Mouse (Mus musculus) spleen, adult 18-20 months (tissue): ENCODE data around the gene 9130409I23Rik.
"Not testable (repeated sequence)": the region's sequence is repeated elsewhere in the genome, so short reads cannot be mapped to it uniquely, and the experiment has no call there.

Source experiments
- DNase-seq, 2 experiments: peaks; one replicate each; pipeline ENCODE4 v3.0.0; 2022; ENCODE audit warnings: mixed read lengths in 2 of 2

The 9130409I23Rik gene

DNA sequence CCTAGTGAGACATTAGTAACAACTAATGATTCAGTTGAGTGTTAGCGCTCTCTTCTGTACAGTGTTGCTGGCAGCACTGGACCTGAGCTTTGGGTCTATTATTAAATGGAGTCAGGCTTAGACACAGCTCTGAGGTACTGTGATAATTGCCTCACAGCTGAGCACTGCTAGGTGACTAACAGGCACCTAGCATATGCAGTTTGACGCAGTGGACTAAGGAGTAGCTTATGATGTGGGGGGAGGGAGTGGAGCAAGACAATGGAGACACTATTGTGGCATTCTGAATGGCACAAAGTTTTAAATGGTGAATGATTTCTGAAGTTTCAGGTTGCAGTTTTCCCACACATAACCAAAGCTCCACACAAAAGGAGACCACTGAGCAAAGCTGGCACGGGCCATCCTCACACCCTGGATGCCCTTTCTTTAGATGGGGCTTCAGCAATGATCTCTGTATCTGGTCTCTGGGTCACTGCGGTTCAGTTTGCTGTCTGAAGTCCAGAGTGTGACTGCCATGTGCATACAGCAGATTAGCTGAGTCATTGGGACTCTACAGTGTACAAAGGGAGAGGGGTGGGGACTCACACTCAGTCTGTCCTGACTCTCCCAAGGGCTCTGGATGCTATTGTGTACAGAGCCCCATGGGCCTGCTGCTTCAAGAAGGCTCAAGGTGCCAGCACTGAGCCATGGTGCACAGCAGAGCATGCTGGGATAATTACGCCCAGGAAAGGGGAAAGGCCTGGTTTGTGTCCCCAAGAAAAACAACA, 15.8 kb upstream of the 9130409I23Rik start:
- not testable (repeated sequence) for DNase-seq

DNA sequence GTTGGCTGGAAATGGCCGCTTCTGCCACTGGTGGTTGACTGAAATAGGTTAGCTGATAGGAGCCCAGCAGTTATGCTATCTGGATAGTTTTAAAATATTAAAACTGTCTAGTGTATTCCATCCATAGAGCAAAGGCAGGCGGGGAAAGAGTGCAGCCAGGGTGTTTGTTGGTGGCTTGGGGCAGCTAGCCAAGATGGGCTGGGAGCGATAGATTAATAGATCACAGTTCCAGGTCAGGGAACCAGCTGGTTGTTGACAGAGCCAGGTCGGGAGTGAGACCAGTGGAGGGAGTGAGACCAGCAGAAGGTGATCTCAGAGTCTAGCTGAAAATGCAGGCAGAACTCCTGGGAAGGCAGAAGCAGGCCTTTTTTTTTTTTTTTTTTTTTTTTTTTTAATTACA, 13.4 kb upstream of the 9130409I23Rik start:
- no peak for DNase-seq

DNA sequence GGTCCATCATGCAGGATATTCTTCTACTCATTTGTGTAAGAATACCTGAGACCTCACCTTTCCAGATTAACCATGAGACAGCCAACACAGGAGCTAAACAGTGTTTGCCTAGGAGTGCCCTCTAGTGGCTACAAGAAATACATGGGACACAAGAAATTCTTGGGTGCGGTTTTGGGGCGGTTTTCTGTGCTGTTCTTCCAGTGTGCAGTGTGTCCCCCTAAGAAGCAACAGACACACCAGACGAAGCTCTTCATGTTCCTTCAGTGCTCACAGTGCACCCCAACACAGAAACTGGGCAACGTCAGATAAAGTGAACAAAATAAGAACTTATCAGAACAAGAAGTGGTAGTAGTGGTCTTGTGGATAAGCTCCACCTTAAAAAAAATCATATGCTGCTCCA, 11.4 kb upstream of the 9130409I23Rik start:
- no peak for DNase-seq

DNA sequence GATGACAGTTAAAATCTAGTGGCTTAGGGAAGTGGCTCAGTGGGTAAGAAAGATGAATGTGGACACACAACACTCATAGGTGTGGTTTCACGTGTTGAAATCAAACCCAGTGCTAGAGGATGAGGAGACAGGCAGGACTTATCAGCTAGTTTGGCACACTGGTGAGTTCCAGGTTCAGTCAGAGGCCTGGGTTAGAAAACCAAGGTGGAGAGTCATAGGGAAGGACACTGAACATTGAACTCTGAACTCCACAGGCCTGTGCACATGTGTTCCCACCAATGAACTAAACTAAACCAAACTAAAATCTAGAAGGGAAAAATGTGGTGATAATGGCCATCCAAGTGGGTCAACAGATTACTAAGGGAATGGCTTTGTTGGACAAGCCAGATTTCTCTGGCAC, 3.5 kb upstream of the 9130409I23Rik start:
- no peak for DNase-seq

DNA sequence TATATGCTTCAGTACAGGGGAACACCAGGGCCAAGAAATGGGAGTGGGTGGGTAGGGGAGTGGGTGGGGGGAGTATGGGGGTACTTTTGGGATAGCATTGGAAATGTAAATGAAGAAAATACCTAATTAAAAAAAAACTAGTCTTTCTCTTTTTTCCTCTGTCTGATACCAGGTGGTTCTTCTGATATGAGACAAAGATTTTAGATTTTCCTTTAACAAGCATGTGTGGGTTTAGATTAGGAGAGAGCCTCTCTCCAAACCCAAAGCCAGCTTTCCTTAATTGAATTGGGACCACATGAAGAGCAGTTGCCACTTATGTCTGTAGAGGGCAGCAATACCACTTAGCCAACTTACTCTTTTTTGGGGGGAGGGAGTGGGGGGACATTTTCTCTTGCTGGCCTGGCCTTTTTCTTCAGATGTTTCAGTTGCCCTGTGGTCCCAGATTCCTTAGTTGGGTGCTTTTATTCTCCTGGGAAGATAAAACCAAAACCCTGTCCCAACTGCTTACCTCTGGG, 1.7 kb upstream of the 9130409I23Rik start:
- no peak for DNase-seq

DNA sequence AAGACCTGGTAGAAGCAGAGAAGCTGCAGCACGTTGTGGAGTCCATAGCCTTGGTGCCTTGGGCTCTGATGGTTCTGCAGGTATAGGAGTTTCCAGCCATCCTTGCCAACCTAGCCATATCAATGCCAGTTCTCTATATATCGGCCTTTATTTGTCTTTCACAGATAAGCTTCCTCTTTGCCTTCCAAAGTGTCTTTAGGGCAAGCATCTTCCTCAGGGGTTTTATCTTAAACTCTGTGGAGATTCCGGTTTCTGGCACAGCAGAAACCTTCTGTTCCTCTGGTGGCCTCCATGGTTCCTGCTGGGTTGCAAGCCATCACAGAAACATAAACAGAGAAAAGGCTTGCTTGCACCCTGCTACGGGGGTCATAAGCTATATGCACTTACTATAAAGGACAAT, 1.9 kb downstream of the 9130409I23Rik start:
- no peak for DNase-seq

DNA sequence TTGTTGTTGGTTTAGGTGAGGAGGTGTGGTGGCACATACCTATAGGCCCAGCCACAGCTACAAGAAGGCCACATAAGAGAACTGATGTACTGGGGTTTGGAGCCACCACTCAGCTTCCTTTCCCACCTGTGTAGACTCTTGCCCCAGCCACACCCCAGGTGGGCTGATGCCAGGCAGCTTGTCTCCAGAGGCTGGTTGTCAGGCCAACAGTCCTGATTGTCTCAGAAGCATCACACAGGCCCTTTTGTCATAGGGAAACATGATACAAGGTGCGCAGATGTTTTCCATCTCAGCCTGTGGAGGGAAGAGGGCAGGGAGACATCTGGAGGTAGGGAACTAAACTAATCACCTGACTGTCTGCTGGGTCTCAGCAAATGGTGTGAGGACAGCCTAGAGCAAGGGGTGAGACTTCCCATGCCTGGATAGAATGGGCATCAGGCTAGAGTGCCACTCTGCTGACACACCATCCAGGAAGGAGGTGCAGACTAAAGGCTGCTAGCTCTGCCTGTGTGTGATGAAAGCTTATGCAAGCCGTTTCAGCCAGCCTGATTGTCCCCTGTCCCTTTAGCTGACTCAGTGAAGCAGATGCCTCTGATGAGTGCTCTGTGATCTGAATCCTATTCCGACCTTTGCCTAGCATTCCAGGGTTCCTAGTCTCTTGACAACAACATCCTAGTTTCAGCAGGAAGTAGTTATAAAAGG, 10.9 kb downstream of the 9130409I23Rik start:
- DNase-seq, result no peak

DNA sequence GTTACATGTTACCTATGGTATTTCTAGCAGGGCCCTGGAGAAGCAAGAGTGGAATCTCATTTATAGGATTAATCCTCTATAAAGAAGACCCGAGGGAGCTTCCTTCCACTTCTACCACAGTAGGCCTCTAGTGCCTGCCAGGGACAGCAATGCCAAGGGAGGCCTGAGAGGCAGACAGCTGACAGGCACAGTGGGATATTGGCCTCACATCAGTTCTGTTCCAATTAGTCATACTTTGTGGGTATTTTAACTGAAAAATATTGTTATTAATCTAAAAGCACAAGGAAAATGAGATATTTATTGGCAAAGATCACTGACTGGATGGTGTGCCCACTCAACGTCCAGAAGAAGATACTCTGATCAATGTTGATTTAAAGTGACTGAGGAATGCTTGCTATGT, 13.0 kb downstream of the 9130409I23Rik start:
- no peak for DNase-seq

DNA sequence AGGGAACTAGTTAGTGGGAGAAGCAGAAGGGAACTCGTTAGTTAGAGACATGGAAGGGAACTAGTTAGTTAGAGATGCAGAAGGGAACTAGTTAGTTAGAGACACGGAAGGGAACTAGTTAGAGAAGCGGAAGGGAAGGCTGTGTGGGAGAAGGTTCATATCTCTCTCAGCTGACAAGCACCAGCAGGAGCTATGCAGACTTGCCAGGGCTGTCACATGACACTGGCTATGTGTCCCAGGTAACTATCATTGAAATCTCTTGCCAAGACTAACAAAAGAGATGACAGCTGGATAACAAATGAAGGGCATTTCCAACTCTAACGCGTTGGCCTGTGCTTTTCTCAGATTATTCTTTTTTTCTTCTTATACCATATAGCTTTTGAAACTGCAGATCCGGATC, 13.6 kb downstream of the 9130409I23Rik start:
- no peak for DNase-seq

DNA sequence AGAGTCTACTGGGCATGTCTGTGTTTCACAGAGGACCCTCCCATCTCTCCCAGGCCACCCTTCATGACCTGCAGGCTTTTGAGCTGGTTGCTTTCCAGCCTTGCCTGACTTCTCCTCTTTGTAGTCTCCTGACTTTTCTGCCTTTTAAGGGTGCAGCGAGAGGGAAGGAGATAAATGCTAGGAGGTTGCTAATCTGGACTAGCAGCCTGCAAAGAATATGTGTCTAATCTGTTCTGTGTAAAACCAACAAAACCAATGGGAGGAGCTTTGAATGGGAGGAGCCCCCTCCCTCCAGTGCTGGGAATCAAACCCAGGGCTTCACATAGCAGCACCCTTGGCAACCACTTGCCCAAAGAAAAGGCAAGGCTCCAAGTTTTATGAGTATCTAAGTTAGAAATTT, 17.3 kb downstream of the 9130409I23Rik start:
- no peak for DNase-seq

DNA sequence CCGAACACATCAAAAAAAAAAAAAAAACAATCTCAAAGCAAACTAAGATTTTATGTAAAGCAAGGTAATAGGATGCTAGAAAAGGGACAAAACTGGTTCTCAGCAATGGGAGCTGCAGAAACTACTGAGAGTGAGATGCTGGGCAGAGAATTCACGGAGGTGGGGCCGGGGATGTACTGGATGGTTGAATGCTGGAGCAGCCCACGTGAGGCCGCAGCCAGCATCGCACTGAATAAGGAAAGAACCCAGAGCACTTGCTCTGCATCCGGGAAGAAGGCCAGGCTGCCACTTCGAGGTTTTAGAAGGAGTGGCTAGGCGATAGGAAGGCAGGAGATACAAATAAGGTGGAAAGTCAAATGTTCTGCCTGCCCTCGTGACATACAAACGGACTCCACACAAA, 18.6 kb downstream of the 9130409I23Rik start:
- no peak for DNase-seq

DNA sequence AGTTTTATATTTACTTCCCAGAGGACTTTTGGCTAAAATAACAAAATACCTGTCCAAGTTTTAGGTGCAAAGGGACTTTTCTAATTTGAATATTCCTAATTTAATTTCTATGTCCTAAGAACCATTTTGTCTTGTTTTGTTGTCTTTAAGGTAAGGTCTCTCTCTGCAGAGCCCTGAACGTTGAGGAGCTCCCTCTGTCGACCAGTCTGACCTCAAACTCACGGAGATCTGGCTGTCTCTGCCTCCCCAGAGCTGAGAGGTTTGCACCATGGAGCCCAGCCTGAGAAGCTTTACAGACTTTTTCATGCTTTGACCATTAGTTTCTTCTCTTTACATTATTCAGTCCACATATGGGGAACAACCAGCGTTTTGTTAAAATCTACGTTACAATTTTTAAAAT, 22.0 kb downstream of the 9130409I23Rik start:
- DNase-seq, result no peak

DNA sequence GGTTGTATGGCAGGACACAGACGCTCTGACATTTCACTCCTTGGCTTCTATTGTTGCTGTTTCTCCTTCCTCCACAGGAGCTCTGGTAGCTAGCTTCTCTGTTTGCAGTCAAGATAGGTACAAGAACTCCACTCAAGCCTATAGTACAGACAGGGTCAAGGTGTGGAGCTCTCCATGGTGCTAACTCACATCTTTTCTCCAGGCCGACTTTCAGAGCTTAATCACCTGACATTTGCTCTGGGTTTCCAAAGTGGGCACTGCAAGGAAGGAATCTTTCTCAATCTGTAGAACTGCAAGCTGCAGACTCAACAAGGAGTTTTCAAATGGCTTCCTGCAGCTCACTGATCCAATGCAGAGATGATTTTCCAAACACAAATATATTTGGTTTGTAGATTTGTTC, 33.0 kb downstream of the 9130409I23Rik start:
- DNase-seq, result no peak

DNA sequence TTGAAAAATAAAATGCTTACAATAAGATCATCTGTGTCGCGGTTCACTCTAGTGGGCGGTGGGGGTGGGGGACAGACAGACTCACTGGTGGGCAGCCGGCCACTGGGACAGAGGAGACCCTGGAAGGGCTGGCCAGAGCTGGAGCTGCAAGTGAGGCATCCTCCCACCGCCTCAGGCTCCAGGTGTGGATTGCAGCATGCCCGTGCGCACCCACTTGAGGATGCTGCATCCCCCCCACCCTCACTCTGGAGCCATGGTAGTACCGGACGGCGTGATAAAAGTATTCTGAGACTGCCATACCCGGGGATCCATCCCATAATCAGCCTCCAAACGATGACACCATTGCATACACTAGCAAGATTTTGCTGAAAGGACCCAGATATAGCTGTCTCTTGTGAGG, 39.0 kb downstream of the 9130409I23Rik start:
- DNase-seq, result no peak
